Mouse (Mus musculus): Measurements from ENCODE around the gene Zyx.

Zyx gene

DNA sequence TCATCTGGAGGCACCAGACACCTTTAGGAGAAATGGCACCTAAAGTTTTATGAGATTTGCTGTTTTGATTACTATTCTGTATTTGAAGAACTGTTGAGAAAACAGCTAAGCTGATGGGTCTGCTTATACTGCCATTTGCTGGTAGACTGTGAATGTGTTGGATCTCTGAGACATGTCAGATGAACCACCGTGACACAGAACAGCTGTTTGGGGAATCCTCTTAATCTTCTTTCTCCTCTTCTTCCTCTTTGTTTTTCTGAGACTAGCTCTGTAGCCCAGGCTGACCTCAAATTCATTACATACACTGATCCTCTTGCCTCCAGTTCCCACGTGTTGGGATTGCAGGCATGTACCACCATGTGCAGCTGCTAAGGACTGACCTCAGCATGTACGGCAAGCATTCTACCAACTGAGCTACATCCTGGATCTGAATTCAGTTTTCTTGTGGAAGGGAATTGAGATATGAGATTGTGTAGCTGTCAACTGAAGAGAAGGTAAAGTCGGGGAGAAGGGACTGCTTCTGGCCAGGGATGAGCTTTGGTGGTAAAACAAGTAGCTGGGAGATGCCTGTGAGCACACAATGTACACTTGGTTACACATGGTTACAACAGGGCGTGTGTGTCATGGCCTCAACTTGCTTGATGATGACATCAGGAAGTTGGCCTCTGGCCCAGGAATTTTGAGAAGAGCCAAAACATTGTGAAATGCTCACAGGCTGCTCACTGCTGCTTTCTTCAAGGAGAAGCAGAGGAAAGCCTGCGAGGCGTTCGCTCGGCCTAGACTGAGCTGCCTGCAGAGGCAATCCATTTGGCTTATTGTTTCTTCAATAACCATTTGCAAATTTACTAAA lies 46.8 kb downstream of the Zyx start:
- DNase-seq (ENCODE audit: low read depth, low spot score) = no peak

DNA sequence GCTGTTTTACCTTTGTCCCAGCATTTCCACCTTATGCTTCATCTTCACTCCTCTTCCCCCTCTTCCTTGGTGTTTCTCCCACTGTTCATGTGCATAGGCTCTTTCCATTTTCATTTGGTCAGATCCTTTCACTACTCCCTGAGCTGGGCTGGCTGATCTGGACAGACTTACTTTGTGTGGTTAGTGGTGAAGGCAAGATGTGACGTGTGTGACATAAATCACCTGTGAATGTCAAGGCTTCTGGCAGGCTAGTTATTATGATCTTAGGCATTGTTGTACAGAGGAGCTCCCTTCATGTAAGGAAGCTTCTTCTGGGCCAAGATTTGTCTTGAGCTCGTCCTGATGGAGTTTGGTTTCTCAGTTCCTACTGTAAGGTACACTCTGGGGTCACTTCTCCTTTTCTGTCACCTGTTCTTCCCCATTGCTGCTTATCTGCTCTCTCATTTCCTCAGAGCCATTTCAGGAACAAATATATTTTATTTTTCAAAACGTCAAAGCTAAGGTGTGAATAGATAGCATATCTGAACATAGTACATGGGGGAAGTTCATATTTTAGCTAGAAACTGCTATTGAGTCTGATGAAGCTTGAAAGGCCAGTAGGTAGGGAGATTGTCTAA lies 47.7 kb downstream of the Zyx start:
- no peak for DNase-seq (ENCODE audit: low read depth, low spot score)

DNA sequence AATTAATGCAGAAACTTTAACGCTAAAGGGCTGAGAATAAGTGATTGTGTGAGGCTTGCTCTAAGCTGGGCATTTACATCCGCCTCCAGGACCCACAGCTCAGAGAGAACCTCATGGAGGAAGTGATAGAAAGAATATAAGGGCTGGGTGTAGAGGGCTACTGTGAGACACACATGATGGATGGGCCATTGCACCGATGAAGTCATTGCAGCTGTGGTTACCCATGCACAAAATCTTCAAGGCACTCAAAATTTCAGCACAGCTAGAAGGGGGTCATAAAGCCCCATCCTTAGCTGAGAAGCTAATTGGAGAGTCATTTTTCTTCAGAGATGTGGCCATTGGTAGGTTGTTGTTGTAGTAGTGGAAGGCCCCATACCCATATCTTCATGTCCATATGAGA lies 48.9 kb downstream of the Zyx start:
- DNase-seq (ENCODE audit: low read depth, low spot score) = no peak

DNA sequence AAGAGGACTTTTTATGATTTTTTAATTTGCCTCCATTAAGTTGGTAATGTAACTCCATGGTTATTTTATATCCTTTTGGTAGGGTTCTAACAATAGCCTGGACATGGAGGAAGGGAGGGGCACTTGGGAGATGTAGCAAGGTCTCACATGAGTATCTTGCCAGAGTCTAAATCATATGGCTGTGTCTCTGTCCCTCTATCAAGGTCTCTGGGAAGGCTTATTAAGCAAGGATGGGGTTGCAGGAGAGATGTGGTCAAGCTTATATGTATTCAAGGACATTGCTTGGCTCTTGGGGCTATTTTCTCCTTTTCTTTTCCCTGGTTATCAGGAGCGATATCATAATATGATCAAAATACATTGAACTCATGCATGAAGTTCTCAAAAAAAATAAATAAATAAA lies 49.6 kb downstream of the Zyx start:
- DNase-seq (ENCODE audit: low read depth, low spot score) = no peak

DNA sequence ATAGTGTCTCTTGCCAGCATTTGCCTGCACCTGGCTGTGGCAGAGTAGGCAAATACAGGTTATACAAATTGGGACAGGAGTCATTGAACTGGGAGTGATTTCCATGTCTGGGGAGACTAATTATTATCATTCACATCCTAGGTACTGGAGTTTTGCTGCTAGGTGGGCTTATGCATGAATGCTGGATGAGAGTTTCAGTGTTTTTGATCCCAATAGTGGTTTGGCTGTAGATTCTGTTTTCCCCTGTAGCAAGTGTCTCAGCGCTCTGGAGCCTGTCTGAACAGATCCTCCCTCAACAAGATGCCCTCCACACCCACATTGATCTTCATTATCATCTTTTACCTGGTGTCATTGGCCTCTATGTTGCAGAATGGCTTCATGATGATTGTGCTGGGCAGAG lies 50.5 kb downstream of the Zyx start, which contains the start of gene Tas2r143:
Gene Tas2r143 (plus strand): TSS at position 301 of the 400 bp plus-strand sequence.
- no peak for DNase-seq (ENCODE audit: low read depth, low spot score)

DNA sequence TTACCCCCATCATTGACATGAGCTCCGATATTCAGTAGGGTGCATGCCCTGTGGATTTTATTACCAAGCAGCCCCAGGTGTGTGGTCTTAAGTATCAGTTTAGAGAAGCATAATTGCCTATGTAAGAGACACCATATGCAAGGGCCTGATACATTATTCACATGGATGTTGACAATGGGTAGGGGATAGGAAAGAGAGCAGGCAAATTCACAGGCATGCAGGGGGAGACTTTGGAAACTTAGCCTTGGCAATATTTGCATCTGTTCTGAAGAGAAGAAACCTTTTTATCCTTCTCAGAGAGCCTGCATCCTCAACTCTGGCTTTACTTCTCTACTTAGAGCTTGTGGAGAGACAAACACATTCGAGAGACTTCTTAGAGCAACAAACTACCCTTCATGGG lies 55.7 kb downstream of the Zyx start, which contains the start of gene Tas2r135:
Gene Tas2r135 (plus strand): TSS at position 301 of the 400 bp plus-strand sequence.
- DNase-seq (ENCODE audit: low read depth, low spot score) = no peak

Data from CD4-positive helper T cell, adult 2 months (primary cell).